Mouse (Mus musculus) embryonic facial prominence, embryonic 14.5 days (tissue): ENCODE results near the gene Slc24a3. TPM values are rescaled to one million over a fixed set of nuclear protein-coding genes. Genes with fewer than 3 reads are reported as not detected.
A peak's percentile ranks its signal among the peaks of the same experiment; 100 is the strongest.

Source experiments
- ATAC-seq: fragments of 200-750 bp; cut with Nextera tagmentation; 2 replicates; pipeline ENCODE4 v1.8.0; 2017; ENCODE audit warnings: low read depth, moderate number of reproducible peaks, moderate TSS enrichment
- DNase-seq: peaks from one replicate; pipeline ENCODE4 v3.0.0-alpha.2; 2015; ENCODE audit warnings: low spot score
- H3K27ac ChIP-seq: fragments of 300-500 bp; sonication (generic); replicated peaks from 2 replicates; pipeline ENCODE4 v1.5.1; 2014; ENCODE audit warnings: low read depth, mild to moderate bottlenecking, low read length, moderate library complexity
- H3K27me3 ChIP-seq: fragments of 300-500 bp; sonication (generic); replicated peaks from 2 replicates; pipeline ENCODE4 v1.6.1; 2014; ENCODE audit warnings: low read length; ENCODE audit not compliant: control insufficient read depth, insufficient read depth
- H3K36me3 ChIP-seq: fragments of 300-500 bp; sonication (generic); 2 replicates; pipeline ENCODE4 v1.6.1; 2014; ENCODE audit warnings: low read length, mixed read lengths; ENCODE audit not compliant: control insufficient read depth, insufficient read depth
- H3K4me1 ChIP-seq: fragments of 300-500 bp; sonication (generic); 2 replicates; pipeline ENCODE4 v1.6.1; 2014; ENCODE audit warnings: antibody characterized with exemption, low read length; ENCODE audit not compliant: control insufficient read depth, insufficient read depth
- H3K4me2 ChIP-seq: fragments of 300-500 bp; sonication (generic); 2 replicates; pipeline ENCODE4 v1.6.1; 2014; ENCODE audit warnings: low read depth, mild to moderate bottlenecking, low read length, moderate library complexity, mixed read lengths
- H3K4me3 ChIP-seq: fragments of 300-500 bp; sonication (generic); 2 replicates; pipeline ENCODE4 v1.5.1; 2014; ENCODE audit warnings: low read depth, mild to moderate bottlenecking, low read length
- H3K9ac ChIP-seq: fragments of 300-500 bp; sonication (generic); 2 replicates; pipeline ENCODE4 v1.6.1; 2014; ENCODE audit warnings: low read depth, mild to moderate bottlenecking, low read length, moderate library complexity, mixed read lengths
- H3K9me3 ChIP-seq: fragments of 300-500 bp; sonication (generic); 2 replicates; pipeline ENCODE4 v1.6.1; 2016; ENCODE audit warnings: low read length; ENCODE audit not compliant: control insufficient read depth
- WGBS: fragments of 180-500 bp; shearing (Covaris S2); extraction: QIAGEN DNeasy Blood & Tissue Kit; methylation state at CpG from one replicate; pipeline ENCODE4 v1.1.7; 2014; 5-methylcytosine and 5-hydroxymethylcytosine counted together
- polyA plus RNA-seq: library from polyadenylated mRNA; unstranded; fragments of >200 nt; fragmentation: Nextera tagmentation; extraction: Ambion mirVana; gene quantifications from 2 replicates; pipeline ENCODE4 v1.2.1, GENCODE M21; 2014

The Slc24a3 gene
- polyA plus RNA-seq, 1 experiment from 2014 or later = 6.4 TPM

- 0 out of 2 replicates have a peak, but pooled peaks cover 3% of the 10 kb centered on the region for H3K4me1 ChIP-seq
- H3K4me2 ChIP-seq = no peak overlapping the region
- H3K9ac ChIP-seq = no peak overlapping the region
- WGBS = 42% methylated on average over 10 of the region's 10 CpGs
- no peaks in the 10 kb centered on the region for H3K27me3 ChIP-seq
- H3K27ac ChIP-seq = no peak overlapping the region
- H3K9me3 ChIP-seq = no peaks in the 10 kb centered on the region
- no peaks in the 10 kb centered on the region for H3K36me3 ChIP-seq
- DNase-seq (no peak), ATAC-seq (no peak)
- no peak overlapping the region for H3K4me3 ChIP-seq
Measured at GRCm38 (mm10) chr2:145397456-145398206, 230.1 kb downstream of the Slc24a3 start.

- H3K4me3 ChIP-seq = no peak overlapping the region
- H3K27ac ChIP-seq = no peak overlapping the region
- H3K4me1 ChIP-seq = 0 out of 2 replicates have a peak, but pooled peaks cover 3% of the 10 kb centered on the region
- 58% methylated on average over 6 of the region's 6 CpGs for WGBS
- H3K9me3 ChIP-seq = no peaks in the 10 kb centered on the region
- H3K36me3 ChIP-seq = no peaks in the 10 kb centered on the region
- no peak overlapping the region for H3K9ac ChIP-seq
- DNase-seq (peak; percentile 12), ATAC-seq (peak; percentile 47; the same call in 1 of the 2 replicates)
- no peak overlapping the region for H3K4me2 ChIP-seq
- H3K27me3 ChIP-seq = no peaks in the 10 kb centered on the region
Measured at GRCm38 (mm10) chr2:145401240-145401805, 233.8 kb downstream of the Slc24a3 start.

GRCm38 (mm10) chr2:145401996-145402395 is 234.4 kb downstream of the Slc24a3 start:
- DNase-seq (no peak), ATAC-seq (no peak)
- Histone ChIP-seq H3K36me3 (no peaks in the 10 kb centered on the region), H3K4me3 (no peak overlapping the region), H3K27me3 (no peaks in the 10 kb centered on the region), H3K27ac (no peak overlapping the region), H3K9ac (no peak overlapping the region), H3K9me3 (no peaks in the 10 kb centered on the region), H3K4me2 (no peak overlapping the region), H3K4me1 (peaks cover 6% of the 10 kb centered on the region; the same call in 1 of the 2 replicates)
- 67% methylated on average over 2 of the region's 2 CpGs for WGBS

GRCm38 (mm10) chr2:145404818-145405531 is 237.4 kb downstream of the Slc24a3 start:
- Histone ChIP-seq H3K9me3 (no peaks in the 10 kb centered on the region), H3K36me3 (no peaks in the 10 kb centered on the region), H3K4me3 (no peak overlapping the region), H3K4me2 (no peak overlapping the region), H3K4me1 (peaks cover 6% of the 10 kb centered on the region; the same call in 1 of the 2 replicates), H3K27ac (no peak overlapping the region), H3K9ac (no peak overlapping the region), H3K27me3 (no peaks in the 10 kb centered on the region)
- ATAC-seq (no peak), DNase-seq (no peak)
- 46% methylated on average over 11 of the region's 11 CpGs for WGBS

GRCm38 (mm10) chr2:145405746-145406145 is 238.2 kb downstream of the Slc24a3 start:
- Histone ChIP-seq H3K27ac (no peak overlapping the region), H3K4me2 (no peak overlapping the region), H3K4me3 (no peak overlapping the region), H3K36me3 (no peaks in the 10 kb centered on the region), H3K9me3 (no peaks in the 10 kb centered on the region), H3K27me3 (no peaks in the 10 kb centered on the region), H3K9ac (no peak overlapping the region), H3K4me1 (peaks cover 6% of the 10 kb centered on the region; the same call in 1 of the 2 replicates)
- WGBS = 29% methylated on average over 4 of the region's 4 CpGs
- peak; percentile 19 for DNase-seq
- ATAC-seq = no peak

GRCm38 (mm10) chr2:145417738-145418137 is 250.2 kb downstream of the Slc24a3 start:
- no peak for DNase-seq
- WGBS = 93% methylated on average over 2 of the region's 2 CpGs
- Histone ChIP-seq H3K27me3 (no peaks in the 10 kb centered on the region), H3K4me1 (no peaks in the 10 kb centered on the region), H3K9me3 (no peaks in the 10 kb centered on the region), H3K36me3 (no peaks in the 10 kb centered on the region), H3K9ac (no peak overlapping the region), H3K27ac (no peak overlapping the region), H3K4me2 (no peak overlapping the region), H3K4me3 (no peak overlapping the region)
- ATAC-seq = no peak

- Histone ChIP-seq H3K36me3 (no peaks in the 10 kb centered on the region), H3K4me1 (no peaks in the 10 kb centered on the region), H3K27me3 (no peaks in the 10 kb centered on the region), H3K9me3 (no peaks in the 10 kb centered on the region), H3K4me2 (no peak overlapping the region), H3K9ac (no peak overlapping the region), H3K27ac (no peak overlapping the region), H3K4me3 (no peak overlapping the region)
- DNase-seq (no peak), ATAC-seq (no peak)
- 60% methylated on average over 2 of the region's 2 CpGs for WGBS
Measured at GRCm38 (mm10) chr2:145419078-145419477, 251.5 kb downstream of the Slc24a3 start.

- Histone ChIP-seq H3K4me1 (no peaks in the 10 kb centered on the region), H3K9me3 (no peaks in the 10 kb centered on the region), H3K4me2 (no peak overlapping the region), H3K36me3 (no peaks in the 10 kb centered on the region), H3K4me3 (no peak overlapping the region), H3K9ac (no peak overlapping the region), H3K27ac (no peak overlapping the region), H3K27me3 (no peaks in the 10 kb centered on the region)
- ATAC-seq (no peak), DNase-seq (no peak)
- 74% methylated on average over 5 of the region's 5 CpGs for WGBS
Measured at GRCm38 (mm10) chr2:145420967-145421888, 253.7 kb downstream of the Slc24a3 start.
